Mouse (Mus musculus): ENCODE data around the gene Fads1.

DNA sequence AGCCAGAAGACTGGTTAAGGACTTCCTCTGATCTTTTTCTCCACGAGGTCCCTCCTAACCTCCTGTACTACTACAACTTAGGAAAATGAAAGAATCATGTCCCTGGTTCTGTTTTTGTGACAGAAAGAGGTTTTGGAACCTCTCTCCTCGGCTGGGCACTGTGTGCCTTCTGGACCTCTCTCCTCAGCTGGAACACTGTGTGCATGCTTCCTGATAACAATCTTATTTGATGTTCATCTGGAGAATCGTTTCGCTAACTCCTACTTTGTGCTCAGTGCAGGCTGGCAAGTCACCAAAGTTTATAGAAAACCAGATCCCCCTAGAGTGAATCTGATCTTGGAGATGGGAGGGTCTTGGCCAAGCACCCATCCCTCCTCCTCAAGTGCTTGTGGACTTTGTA, 15.6 kb upstream of the Fads1 start:
- TF ChIP-seq CTCF (IDR thresholded peaks at IDR 0.05; ENCODE audit: low read depth): no peak
- no peak for TF ChIP-seq EP300 (optimal IDR thresholded peaks at IDR 0.05)

All from stomach, postnatal 0 days (tissue).